In the genomic region with DNA sequence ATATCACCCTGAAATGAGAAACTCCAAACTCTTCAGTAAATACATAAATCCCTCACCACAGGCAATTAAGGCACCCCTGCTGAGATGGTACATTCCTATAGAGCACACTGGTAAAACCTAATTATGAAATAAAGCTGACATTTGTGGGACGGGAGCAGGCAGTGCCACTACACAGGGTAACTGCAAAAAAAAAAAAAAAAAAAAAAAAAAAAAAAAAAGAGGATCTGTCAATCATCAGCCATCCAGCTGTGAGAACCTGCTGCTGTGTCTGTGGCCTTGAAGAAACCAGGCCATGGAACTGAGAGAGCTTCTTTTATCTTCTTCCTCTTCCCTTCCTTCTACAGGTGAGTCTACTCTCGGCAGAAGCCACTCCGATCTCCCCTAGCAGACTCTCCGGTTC, we compare ENCODE assay signal across 18 mouse cellular contexts.
"Had no signal": no experiment of that assay in that cellular context is flagged by ENCODE, and none has a peak within 500 bp of the region (broad histone marks: within the 10 kb centered on the region; RNA-seq: fewer than 3 reads in every experiment).

No protein-coding gene starts in this region.

- H3K4me1 ChIP-seq: liver, embryonic 15.5 days; midbrain, embryonic 10.5 days; midbrain, embryonic 12.5 days; midbrain, embryonic 15.5 days; neural tube, embryonic 12.5 days; stomach, embryonic 15.5 days had no signal

- H3K4me2 ChIP-seq: liver, embryonic 15.5 days; lung, embryonic 15.5 days; midbrain, embryonic 12.5 days; midbrain, embryonic 15.5 days; neural tube, embryonic 12.5 days; stomach, embryonic 15.5 days had no signal

- H3K27ac ChIP-seq: liver, embryonic 15.5 days; lung, embryonic 15.5 days; macrophage; midbrain, embryonic 10.5 days; midbrain, embryonic 12.5 days; midbrain, embryonic 15.5 days; neural tube, embryonic 12.5 days; stomach, embryonic 15.5 days; stomach, postnatal 0 days had no signal

- H3K4me3 ChIP-seq: liver, embryonic 15.5 days; lung, embryonic 15.5 days; midbrain, embryonic 10.5 days; midbrain, embryonic 12.5 days; midbrain, embryonic 15.5 days; neural tube, embryonic 12.5 days; stomach, embryonic 15.5 days had no signal

- H3K9ac ChIP-seq: liver, embryonic 15.5 days; liver, postnatal 0 days; lung, embryonic 15.5 days; midbrain, embryonic 12.5 days; midbrain, embryonic 15.5 days; neural tube, embryonic 12.5 days; stomach, embryonic 15.5 days had no signal

- DNase-seq: liver, postnatal 0 days; lung, adult 2 months; lung, postnatal 14 days; lung, postnatal 36 days; right cerebral cortex, postnatal 14 days; thymus, adult 2 months; thymus, postnatal 25 days; thymus, postnatal 4 days had no signal

- H3K36me3 ChIP-seq: liver, embryonic 15.5 days; lung, embryonic 15.5 days; midbrain, embryonic 10.5 days; midbrain, embryonic 12.5 days; midbrain, embryonic 15.5 days; neural tube, embryonic 12.5 days; stomach, embryonic 15.5 days had no signal

- ATAC-seq: liver, postnatal 0 days; lung, postnatal 0 days; midbrain, embryonic 15.5 days had no signal

- H3K27me3 ChIP-seq: liver, embryonic 15.5 days; lung, embryonic 15.5 days; midbrain, embryonic 12.5 days; midbrain, embryonic 15.5 days; neural tube, embryonic 12.5 days; stomach, embryonic 15.5 days had no signal

- H3K9me3 ChIP-seq: liver, embryonic 15.5 days; lung, embryonic 15.5 days; midbrain, embryonic 10.5 days; midbrain, embryonic 12.5 days; midbrain, embryonic 15.5 days; neural tube, embryonic 12.5 days; stomach, embryonic 15.5 days had no signal
